Mouse (Mus musculus) midbrain, embryonic 10.5 days (tissue): ENCODE results near the gene Prkab1. TPM values are rescaled to one million over a fixed set of nuclear protein-coding genes. Genes with fewer than 3 reads are reported as not detected.

Source experiments
- DNase-seq: peaks from one replicate; pipeline ENCODE4 v3.0.0-alpha.2; 2017; ENCODE audit warnings: low spot score
- H3K27ac ChIP-seq: fragments of 300-500 bp; sonication (generic); replicated peaks from 2 replicates; pipeline ENCODE4 v1.5.1; 2016; ENCODE audit warnings: mild to moderate bottlenecking
- H3K27me3 ChIP-seq: fragments of 300-500 bp; sonication (generic); 2 replicates; pipeline ENCODE4 v1.6.1; 2016; ENCODE audit warnings: low read depth, mild to moderate bottlenecking; ENCODE audit not compliant: poor library complexity, severe bottlenecking
- H3K36me3 ChIP-seq: fragments of 300-500 bp; sonication (generic); 2 replicates; pipeline ENCODE4 v1.6.1; 2016; ENCODE audit warnings: mild to moderate bottlenecking, moderate library complexity
- H3K4me1 ChIP-seq: fragments of 300-500 bp; sonication (generic); 2 replicates; pipeline ENCODE4 v1.6.1; 2016
- H3K4me3 ChIP-seq: fragments of 300-500 bp; sonication (generic); 2 replicates; pipeline ENCODE4 v1.5.1; 2016; ENCODE audit warnings: mild to moderate bottlenecking, moderate library complexity
- H3K9me3 ChIP-seq: fragments of 300-500 bp; sonication (generic); replicated peaks from 2 replicates; pipeline ENCODE4 v1.6.1; 2016; ENCODE audit warnings: mild to moderate bottlenecking
- WGBS: fragments of 180-500 bp; shearing (Covaris S2); methylation state at CpG from one replicate; pipeline ENCODE4 v1.1.7; 2016; 5-methylcytosine and 5-hydroxymethylcytosine counted together
- polyA plus RNA-seq: library from polyadenylated mRNA; unstranded; fragments of >200 nt; fragmentation: Nextera tagmentation; extraction: Ambion mirVana; gene quantifications from 2 replicates; pipeline ENCODE4 v1.2.1, GENCODE M21; 2016

Gene Prkab1
- polyA plus RNA-seq, 1 experiment from 2014 or later = 66.7 TPM

DNA sequence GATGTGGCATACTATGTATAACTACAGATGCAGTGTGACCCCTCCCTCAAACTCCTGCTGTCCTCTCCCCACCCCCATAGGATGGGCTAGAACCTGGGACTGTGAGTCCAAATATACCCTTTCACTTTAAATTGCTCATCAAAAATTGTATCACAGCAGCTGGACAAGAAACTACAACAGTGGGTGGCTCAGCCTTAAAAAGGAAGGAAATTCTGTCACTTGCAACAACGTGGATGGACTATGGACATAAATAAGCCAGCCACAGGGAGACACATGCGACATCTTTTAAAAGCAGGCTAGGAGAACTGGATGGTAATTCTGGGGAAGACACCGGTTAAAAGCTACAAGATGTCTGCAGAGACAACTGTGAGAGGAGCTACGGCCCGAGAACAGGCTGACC is 7.8 kb downstream of the Prkab1 start:
- no peaks in the 10 kb centered on the region for H3K4me1 ChIP-seq
- DNase-seq = no peak
- peaks cover 92% of the 10 kb centered on the region for H3K36me3 ChIP-seq
- no peak overlapping the region for H3K27ac ChIP-seq
- 95% methylated on average over 5 of the region's 5 CpGs for WGBS
- no peaks in the 10 kb centered on the region for H3K27me3 ChIP-seq
- no peaks in the 10 kb centered on the region for H3K9me3 ChIP-seq
- H3K4me3 ChIP-seq = no peak overlapping the region

DNA sequence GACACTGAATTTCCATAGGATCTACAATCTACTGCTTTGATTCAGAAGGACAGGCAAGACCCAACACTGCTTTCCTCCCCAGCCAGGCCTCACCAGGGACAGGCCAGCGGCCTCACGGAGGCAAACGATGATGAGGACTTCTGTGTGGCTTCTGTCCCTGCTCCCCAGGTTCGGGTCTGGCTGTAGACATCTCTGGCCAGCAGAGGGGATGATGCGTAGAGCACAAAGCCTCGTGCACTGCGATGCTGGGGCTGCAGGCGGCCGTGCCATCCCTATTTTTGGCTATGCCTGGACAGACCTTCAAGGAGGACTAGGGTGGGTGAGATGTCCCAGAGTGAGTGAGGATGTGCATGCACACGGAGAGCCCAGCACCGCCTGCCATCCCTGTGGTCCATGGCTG is 10.1 kb downstream of the Prkab1 start:
- no peak for DNase-seq
- H3K36me3 ChIP-seq = peaks cover 69% of the 10 kb centered on the region
- no peaks in the 10 kb centered on the region for H3K27me3 ChIP-seq
- H3K4me1 ChIP-seq = no peaks in the 10 kb centered on the region
- no peak overlapping the region for H3K4me3 ChIP-seq
- H3K9me3 ChIP-seq = no peaks in the 10 kb centered on the region
- no peak overlapping the region for H3K27ac ChIP-seq
- WGBS = 95% methylated on average over 11 of the region's 11 CpGs

DNA sequence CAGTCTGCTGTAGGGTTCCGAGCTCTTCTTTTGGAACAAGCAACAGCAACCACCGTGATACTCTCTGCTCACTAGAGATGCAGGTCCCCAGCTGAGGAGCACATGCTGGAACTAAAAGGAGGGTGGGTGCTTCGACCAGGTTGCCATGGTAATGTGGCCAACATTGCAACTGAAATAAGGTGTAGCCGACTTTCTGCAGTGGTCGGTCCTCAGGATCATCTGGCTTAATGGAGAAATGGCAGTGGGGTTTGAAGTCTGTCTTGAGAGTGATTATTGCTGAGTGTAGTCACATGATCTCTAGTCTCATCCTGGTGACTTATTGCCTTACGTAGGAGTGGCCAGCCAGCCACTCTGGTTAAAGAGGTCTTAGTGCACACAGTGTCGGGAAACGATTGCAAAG is 10.5 kb downstream of the Prkab1 start:
- H3K27me3 ChIP-seq = no peaks in the 10 kb centered on the region
- peaks cover 65% of the 10 kb centered on the region for H3K36me3 ChIP-seq
- H3K9me3 ChIP-seq = no peaks in the 10 kb centered on the region
- DNase-seq = no peak
- 89% methylated on average over 8 of the region's 8 CpGs for WGBS
- H3K4me3 ChIP-seq = no peak overlapping the region
- no peaks in the 10 kb centered on the region for H3K4me1 ChIP-seq
- no peak overlapping the region for H3K27ac ChIP-seq

DNA sequence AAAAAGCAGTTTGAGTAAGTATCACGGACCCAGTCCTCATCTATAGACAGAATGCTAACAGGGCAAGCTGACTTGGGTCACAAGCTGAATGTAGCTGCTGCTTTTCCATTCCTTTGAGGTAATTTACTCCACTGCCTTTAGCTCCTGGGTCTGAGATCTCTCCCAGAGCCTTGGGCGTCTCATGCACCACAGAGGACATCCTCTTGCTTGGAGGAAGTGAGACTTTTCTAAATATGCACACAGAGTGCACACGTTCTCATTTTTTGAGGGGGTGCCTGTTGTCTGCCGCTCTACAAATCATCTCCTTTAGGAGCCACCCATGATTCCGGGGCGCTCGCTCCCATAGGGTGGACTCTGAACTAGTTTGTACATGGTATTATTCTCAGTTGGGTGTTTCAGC is 11.8 kb downstream of the Prkab1 start:
- Histone ChIP-seq H3K9me3 (no peaks in the 10 kb centered on the region), H3K27me3 (no peaks in the 10 kb centered on the region), H3K4me3 (no peak overlapping the region), H3K27ac (no peak overlapping the region), H3K36me3 (peaks cover 60% of the 10 kb centered on the region), H3K4me1 (no peaks in the 10 kb centered on the region)
- 92% methylated on average over 7 of the region's 7 CpGs for WGBS
- no peak for DNase-seq

DNA sequence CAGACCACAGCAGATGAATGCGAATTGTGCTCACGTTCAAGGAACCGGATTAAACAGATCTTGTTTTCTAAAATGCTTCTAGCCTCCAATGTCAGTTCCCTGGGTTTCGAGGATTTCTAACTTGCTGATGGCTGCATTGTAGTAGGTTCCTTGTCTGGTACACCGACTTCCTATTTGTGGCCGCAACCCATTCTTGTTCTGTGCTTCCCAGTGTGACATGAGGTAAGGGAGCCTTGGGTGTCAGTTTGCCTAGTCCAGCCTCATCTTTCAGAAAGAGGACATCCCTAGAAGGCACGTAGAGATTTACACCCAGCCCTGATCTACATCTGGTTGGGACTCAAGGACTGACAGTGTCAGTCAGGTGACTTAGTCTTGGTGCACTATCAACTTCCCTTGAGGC is 12.6 kb downstream of the Prkab1 start:
- WGBS = 91% methylated on average over 7 of the region's 7 CpGs

DNA sequence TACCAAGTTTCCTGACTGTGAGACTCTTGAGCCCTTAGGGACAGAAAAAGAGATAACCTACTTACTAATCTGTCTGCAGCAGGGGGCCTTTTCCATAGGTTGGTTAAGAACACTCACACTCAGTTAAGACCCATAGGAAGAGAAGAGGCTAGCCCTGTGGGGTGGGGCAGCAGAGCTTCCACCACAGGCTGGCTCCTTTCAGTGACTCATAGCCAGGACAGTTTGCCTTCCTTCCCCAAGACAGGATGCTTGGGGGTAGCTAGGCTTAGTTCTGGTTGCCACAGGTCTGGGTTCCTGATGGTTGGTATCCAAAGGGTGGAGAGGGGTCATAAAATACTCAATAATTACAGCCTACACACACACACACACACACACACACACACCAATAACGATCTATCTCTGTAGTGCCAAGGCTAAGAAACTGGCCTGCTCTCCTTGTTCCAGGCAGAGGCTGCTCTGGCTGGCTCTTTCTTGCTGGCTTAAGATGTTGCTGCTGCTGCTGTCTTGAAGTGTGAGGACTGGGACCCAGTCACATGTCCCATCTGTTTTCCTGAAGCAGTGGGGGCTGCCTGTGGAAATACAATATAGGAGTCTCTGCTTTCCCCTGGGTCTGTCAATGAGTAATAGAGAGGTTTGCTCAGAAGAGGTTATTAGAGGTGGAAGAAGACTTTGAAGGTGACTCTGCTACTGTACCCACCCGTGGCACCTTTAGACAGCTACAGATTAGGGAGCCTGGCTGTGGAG is 14.3 kb downstream of the Prkab1 start:
- no peaks in the 10 kb centered on the region for H3K27me3 ChIP-seq
- H3K4me3 ChIP-seq = no peak overlapping the region
- 89% methylated on average over 2 of the region's 2 CpGs for WGBS
- no peak for DNase-seq
- no peaks in the 10 kb centered on the region for H3K4me1 ChIP-seq
- no peaks in the 10 kb centered on the region for H3K9me3 ChIP-seq
- peaks cover 54% of the 10 kb centered on the region for H3K36me3 ChIP-seq
- H3K27ac ChIP-seq = no peak overlapping the region

More for the DNA sequence above, 12.6 kb downstream of the Prkab1 start:
- peaks cover 60% of the 10 kb centered on the region for H3K36me3 ChIP-seq
- H3K4me3 ChIP-seq = no peak overlapping the region
- H3K9me3 ChIP-seq = no peaks in the 10 kb centered on the region
- no peak for DNase-seq
- H3K27me3 ChIP-seq = no peaks in the 10 kb centered on the region
- H3K4me1 ChIP-seq = no peaks in the 10 kb centered on the region
- no peak overlapping the region for H3K27ac ChIP-seq

DNA sequence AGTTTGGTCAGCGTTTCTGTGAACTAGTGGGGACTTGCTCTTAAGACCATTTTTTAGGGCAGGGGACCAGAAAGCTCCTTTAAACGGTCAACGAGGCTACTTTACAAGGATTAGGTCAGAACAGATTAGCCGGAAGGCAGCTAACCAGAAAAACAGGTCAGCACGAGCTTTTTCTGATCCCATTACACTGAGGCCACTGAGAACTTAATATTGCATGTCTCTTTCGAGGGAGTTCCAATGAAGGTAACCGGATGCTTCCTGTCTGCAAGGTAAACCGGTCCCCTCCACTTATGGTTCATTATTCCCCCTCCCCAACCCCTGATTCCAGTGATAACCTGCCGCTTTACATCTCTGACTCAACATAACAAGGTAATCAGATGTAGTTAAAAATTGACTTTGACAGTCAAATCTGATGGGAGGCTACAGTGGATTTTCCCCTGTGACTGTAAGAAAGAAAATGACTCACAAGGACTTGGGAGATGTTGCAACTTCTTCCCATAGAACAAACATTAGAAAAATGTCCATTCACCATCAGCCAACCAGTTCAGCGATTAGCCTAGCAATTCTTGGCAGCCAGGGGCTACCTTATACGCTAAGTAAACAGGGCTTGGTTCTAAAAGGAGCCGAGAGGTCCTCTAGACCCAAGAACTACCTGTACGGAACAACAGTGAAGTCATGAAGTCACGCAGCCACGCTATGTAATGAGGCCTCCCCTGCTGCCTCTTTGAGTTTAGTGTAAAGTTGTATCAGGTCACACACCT is 15.0 kb downstream of the Prkab1 start:
- Histone ChIP-seq H3K27ac (no peak overlapping the region), H3K27me3 (no peaks in the 10 kb centered on the region), H3K4me3 (no peak overlapping the region), H3K4me1 (no peaks in the 10 kb centered on the region), H3K36me3 (peaks cover 48% of the 10 kb centered on the region), H3K9me3 (no peaks in the 10 kb centered on the region)
- WGBS = 80% methylated on average over 15 of the region's 15 CpGs
- DNase-seq = no peak

DNA sequence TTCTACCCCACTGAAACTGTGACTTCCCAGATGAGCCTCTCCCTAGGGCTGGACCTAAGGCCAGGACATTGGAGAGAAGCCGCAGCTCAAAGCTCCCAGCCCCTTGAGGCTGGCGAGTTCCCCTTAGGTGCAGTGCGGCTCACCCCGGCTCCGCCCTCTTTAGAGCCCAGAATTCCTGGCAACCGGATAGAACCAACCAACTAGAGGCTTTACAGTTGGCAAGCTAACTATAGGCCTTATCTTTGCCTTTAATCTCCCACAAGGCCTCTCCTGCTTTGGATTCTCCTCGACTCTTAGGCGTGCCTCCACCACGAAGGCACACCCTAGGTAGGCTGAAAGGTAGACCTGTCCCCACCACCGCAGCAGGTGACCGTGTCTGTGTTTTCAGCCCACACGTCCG is 16.6 kb downstream of the Prkab1 start:
- Histone ChIP-seq H3K27me3 (no peaks in the 10 kb centered on the region), H3K4me1 (peaks cover 7% of the 10 kb centered on the region), H3K9me3 (no peaks in the 10 kb centered on the region), H3K36me3 (peaks cover 37% of the 10 kb centered on the region), H3K27ac (no peak overlapping the region), H3K4me3 (no peak overlapping the region)
- 91% methylated on average over 13 of the region's 13 CpGs for WGBS
- no peak for DNase-seq

DNA sequence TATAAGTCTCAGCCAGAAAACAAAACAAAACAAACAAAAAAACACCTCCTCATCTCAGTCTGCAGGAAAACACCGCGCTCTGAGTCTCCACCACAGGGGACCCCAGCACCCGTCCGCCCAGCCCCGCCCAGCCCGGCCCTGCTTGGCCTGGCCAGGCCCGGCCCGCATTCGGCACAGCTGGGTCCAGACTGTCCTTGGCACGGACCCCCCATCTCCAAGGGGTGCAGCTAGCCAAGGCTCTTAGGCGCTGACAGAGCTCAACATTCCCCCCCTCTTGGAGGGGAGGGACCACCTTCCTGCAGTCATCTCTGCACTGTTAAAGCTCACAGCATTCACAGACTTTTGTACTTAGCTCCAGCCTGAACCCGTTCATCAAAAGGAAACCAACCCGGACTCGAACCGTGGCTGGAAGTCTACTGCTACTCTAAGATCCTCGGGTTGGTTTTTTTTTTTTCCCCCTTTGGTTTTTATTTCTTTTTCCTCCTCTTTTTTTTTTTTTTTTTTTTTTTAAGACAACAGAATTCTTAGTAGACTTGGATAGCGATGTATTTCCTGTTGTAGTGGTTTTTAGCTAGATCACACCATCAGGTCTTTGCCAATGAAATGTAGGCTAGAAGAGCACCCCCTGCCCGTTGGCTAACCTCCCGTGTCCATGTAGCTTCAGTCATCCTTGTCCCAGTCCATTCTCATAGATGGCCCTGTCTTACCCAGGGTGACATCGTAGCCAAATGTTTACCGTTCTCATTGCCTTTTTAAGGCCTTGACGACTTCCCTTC is 17.8 kb downstream of the Prkab1 start:
- Histone ChIP-seq H3K36me3 (peaks cover 45% of the 10 kb centered on the region), H3K27me3 (no peaks in the 10 kb centered on the region), H3K27ac (no peak overlapping the region), H3K9me3 (no peaks in the 10 kb centered on the region), H3K4me3 (no peak overlapping the region), H3K4me1 (peaks cover 7% of the 10 kb centered on the region)
- 60% methylated on average over 22 of the region's 22 CpGs for WGBS
- no peak for DNase-seq

DNA sequence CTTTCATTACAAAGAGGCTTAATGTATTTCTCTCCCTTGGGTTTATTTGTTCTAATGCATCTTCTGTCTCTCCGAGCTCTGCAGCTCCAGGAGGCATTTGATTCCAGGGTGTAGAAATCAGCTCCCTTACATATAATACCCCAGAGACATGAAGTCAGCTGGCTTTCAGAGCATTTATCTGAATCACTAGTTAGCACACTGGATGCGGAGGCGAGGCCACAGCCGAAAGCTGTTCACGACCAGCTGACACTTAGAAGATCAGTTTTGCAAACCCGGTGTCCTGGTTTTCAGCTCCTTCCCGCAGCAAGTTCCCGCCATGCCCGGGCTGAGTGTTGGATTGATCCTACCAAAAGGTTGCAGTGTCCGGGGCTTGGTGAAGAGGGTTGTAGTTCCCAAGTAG is 20.0 kb downstream of the Prkab1 start:
- no peak overlapping the region for H3K27ac ChIP-seq
- 87% methylated on average over 10 of the region's 10 CpGs for WGBS
- no peaks in the 10 kb centered on the region for H3K9me3 ChIP-seq
- no peaks in the 10 kb centered on the region for H3K27me3 ChIP-seq
- H3K4me3 ChIP-seq = no peak overlapping the region
- H3K36me3 ChIP-seq = peaks cover 68% of the 10 kb centered on the region
- peaks cover 7% of the 10 kb centered on the region for H3K4me1 ChIP-seq
- no peak for DNase-seq

DNA sequence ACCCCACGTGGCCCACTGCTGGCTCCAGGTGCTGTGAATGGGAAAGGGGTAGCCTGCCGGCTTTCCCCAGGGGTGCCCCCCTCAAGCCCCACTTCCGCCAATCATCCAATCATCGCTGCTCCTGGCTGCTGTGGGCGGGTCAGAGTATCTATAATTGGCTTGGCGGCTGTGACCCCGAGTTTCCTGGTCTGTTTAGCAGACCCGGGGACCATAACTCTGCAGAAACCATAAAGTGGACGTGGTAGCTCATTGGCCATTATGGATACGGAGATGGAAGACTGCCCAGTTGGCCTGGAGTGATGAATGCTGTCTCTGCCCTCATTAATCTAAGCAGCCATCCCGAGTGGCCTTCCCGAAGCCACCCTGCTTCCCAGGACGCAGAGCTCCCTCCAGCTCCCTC is 20.5 kb downstream of the Prkab1 start:
- H3K27me3 ChIP-seq = no peaks in the 10 kb centered on the region
- peaks cover 72% of the 10 kb centered on the region for H3K36me3 ChIP-seq
- H3K4me1 ChIP-seq = peaks cover 7% of the 10 kb centered on the region
- WGBS = 46% methylated on average over 13 of the region's 13 CpGs
- no peaks in the 10 kb centered on the region for H3K9me3 ChIP-seq
- no peak overlapping the region for H3K4me3 ChIP-seq
- H3K27ac ChIP-seq = no peak overlapping the region
- no peak for DNase-seq

DNA sequence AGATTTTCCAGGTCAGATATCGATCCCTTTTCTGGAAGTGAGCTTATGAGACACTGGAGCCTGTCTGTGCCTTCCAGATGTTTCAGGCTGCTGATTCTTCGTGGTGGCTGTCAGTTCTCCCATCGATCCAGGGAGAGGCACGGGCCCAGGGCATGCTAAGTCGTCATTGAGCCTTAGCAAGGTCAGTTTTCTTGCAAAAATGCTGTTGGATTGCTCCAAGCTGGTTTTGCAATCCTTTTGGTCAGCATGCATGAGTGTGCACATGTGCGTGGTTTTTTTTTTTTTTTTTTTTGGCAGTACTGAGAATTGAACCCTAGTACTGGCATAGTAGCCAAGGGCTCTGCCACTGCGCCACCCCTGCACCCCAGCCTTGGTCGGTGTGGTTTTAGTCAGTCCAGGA is 21.2 kb downstream of the Prkab1 start:
- peaks cover 7% of the 10 kb centered on the region for H3K4me1 ChIP-seq
- peaks cover 75% of the 10 kb centered on the region for H3K36me3 ChIP-seq
- H3K27me3 ChIP-seq = no peaks in the 10 kb centered on the region
- H3K4me3 ChIP-seq = no peak overlapping the region
- no peaks in the 10 kb centered on the region for H3K9me3 ChIP-seq
- H3K27ac ChIP-seq = no peak overlapping the region
- WGBS = 90% methylated on average over 8 of the region's 8 CpGs
- DNase-seq = no peak

DNA sequence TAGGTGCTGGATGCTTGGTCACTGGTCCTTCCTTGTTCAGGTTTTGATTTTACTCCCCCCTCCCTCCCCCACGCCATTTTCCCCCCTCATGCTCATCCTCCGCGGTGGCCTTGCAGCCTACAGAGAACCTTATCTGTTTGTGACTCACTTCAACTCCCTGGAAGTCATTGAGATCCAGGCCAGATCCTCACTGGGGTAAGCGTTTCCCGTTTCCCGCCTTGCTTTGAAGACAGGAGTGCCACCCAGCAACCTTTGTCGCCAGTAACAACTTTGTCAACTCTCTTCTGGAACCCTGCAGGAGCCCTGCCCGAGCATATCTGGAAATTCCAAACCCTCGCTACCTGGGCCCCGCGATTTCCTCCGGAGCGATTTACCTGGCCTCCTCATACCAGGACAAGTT is 26.9 kb downstream of the Prkab1 start:
- Histone ChIP-seq H3K36me3 (peaks cover 95% of the 10 kb centered on the region), H3K4me1 (no peaks in the 10 kb centered on the region), H3K27me3 (no peaks in the 10 kb centered on the region), H3K4me3 (no peak overlapping the region), H3K9me3 (no peaks in the 10 kb centered on the region), H3K27ac (no peak overlapping the region)
- WGBS = 75% methylated on average over 13 of the region's 13 CpGs
- no peak for DNase-seq
